Mouse (Mus musculus) lung, adult 2 months (tissue): ENCODE data around the gene E130114P18Rik. TPM values are rescaled to one million over a fixed set of nuclear protein-coding genes. Genes with fewer than 3 reads are reported as not detected.

Source experiments
- DNase-seq: peaks from one replicate; pipeline ENCODE4 v3.0.0; 2022
- H3K4me1 ChIP-seq: fragments of 200-500 bp; 2 replicates; pipeline ENCODE4 v1.6.1; 2011; ENCODE audit warnings: low read length; ENCODE audit not compliant: control insufficient read depth, insufficient read depth
- H3K4me3 ChIP-seq: fragments of 200-500 bp; replicated peaks from 2 replicates; pipeline ENCODE3; 2011; ENCODE audit warnings: low read depth, mild to moderate bottlenecking, control low read depth, low read length; ENCODE audit errors: extremely low read depth
- CTCF ChIP-seq: fragments of 200-500 bp; IDR thresholded peaks from 2 replicates; pipeline ENCODE4 v1.5.1; 2011; ENCODE audit warnings: mild to moderate bottlenecking, low read length, control low read depth; ENCODE audit not compliant: insufficient read depth
- POLR2A ChIP-seq: fragments of 200-500 bp; IDR thresholded peaks from 2 replicates; pipeline ENCODE4 v1.6.1; 2011; ENCODE audit warnings: low read depth, mild to moderate bottlenecking, control low read depth, low read length, borderline replicate concordance; ENCODE audit errors: extremely low read depth
- WGBS: fragments of 180-500 bp; shearing (Covaris S2); methylation state at CpG from one replicate; pipeline ENCODE4 v1.1.7; 2018; 5-methylcytosine and 5-hydroxymethylcytosine counted together
- polyA plus RNA-seq: library from polyadenylated mRNA; depleted of rRNA; stranded (reverse); fragments of >200 nt; gene quantifications from 2 replicates; pipeline ENCODE4 v1.2.3, GENCODE M21; 2012

The E130114P18Rik gene
- polyA plus RNA-seq, 1 experiment, result 0.17 TPM

DNA sequence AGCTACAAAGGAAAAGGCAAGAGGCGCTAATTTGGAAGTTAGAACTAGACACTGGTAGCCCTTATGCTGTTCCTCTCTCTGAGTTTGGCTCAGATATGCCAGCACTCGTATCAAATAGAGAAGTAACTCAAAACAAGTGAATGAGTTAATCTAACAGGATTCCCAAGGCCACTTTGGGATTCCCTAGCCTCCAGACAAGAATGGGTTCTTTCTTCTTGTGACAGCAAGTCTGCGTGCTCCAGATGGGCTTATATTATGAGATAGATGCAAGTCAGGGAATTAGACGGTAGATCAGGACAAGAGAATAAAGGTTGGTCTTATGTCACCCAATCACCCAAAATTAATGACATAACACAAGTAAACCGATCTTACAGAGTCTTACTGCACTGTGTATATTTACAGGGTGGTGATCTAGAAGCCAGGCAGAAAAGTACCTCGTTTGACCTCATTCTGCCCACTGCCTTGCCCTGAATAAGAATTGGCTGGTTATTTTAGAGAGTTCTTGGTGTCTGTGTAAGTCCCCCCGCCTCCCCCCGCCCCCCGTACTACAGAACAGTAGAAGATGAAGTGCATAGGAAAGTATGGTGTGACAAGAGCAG, 190.4 kb downstream of the E130114P18Rik start:
- no peaks in the 10 kb centered on the region for H3K4me1 ChIP-seq
- TF ChIP-seq CTCF (no peak), POLR2A (no peak)
- H3K4me3 ChIP-seq, result no peak overlapping the region
- 75% methylated on average over 9 of the region's 9 CpGs for WGBS
- no peak for DNase-seq

DNA sequence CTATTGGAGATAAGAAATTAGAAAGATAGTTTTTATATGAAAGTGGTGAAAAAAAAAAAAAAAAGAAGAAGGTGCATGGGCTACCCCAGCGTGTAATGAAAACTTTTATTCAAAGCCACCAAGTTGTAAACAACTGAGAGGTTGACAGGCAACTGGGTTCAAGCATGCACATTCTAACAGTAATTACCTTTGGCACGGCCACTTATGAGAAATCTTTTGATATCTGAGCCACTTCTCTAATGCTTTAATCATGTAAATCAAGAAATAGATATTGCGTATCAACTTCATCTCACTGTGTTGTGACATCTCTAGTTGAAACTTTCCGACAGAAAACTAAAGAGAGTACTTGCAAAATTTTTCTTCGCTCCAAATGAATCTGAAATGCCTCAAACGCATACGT, 192.7 kb downstream of the E130114P18Rik start:
- Histone ChIP-seq H3K4me1 (no peaks in the 10 kb centered on the region), H3K4me3 (no peak overlapping the region)
- 85% methylated on average over 7 of the region's 7 CpGs for WGBS
- no peak for TF ChIP-seq POLR2A
- TF ChIP-seq CTCF, result no peak
- DNase-seq, result no peak

DNA sequence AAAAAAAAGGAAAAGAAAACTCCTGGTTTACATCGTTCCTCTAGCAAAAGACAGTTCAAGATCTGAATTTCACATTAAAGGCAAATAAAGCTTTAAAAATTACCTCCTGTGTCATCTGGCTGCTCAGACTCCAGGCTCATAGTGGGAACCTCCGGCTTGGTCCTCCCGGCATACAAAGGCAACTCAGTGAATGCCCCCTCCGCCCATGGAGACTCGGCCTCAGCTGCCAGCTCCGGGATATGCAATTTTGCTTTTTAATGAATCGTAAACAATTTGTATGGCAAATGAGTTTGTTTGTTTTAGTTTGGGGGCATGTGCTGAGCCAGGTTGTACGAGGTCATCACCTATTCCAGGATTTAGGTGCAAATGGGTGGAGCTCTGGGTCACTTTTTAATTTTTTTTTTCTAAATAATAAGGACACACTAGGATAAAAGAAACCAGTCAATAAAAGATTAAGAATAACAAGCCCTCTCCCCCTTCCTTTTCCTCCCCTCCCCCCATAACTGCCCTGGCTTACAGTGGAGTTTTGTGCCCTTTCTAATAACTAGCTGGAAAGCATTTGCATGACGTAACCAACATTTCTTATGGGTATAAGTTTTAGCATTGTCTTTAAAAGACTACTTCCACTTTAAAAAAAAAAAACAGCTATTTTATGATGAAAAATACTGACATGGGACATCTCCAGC, 193.3 kb downstream of the E130114P18Rik start:
- no peak overlapping the region for H3K4me3 ChIP-seq
- DNase-seq, result no peak
- 69% methylated on average over 9 of the region's 9 CpGs for WGBS
- H3K4me1 ChIP-seq, result no peaks in the 10 kb centered on the region
- TF ChIP-seq POLR2A, result no peak
- no peak for TF ChIP-seq CTCF

DNA sequence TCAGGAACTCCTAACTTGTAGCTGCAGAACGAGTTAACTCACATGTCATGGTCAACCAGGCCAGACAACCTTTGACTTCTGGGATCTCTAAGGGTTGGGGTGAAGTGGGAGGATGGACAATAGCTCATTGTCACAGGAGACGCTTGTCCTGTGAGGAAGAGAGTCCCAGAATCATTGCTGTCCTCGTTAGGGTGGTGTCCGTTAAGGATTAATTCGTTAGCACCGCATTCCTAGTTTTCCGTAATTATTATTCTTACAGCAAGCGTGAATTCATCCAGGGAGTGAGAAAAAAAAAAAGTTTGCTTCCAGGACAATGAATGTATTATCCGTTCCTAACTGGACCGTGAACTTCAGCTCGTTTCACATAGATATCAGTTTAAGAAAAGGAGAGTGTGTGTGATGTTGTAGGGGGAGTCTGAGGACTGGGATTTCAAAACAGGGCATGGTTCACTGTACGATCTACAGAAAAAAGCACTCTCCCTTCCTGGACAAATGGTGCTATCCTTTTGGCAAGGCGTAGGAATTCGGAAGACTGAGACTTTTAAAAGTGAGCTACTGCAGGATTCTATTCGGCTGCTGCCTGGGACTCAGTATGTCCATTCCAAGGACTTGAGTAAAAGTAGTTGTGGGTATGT, 195.0 kb downstream of the E130114P18Rik start:
- TF ChIP-seq POLR2A (no peak), CTCF (no peak)
- no peak for DNase-seq
- H3K4me1 ChIP-seq, result no peaks in the 10 kb centered on the region
- WGBS, result 64% methylated on average over 15 of the region's 15 CpGs
- H3K4me3 ChIP-seq, result no peak overlapping the region

DNA sequence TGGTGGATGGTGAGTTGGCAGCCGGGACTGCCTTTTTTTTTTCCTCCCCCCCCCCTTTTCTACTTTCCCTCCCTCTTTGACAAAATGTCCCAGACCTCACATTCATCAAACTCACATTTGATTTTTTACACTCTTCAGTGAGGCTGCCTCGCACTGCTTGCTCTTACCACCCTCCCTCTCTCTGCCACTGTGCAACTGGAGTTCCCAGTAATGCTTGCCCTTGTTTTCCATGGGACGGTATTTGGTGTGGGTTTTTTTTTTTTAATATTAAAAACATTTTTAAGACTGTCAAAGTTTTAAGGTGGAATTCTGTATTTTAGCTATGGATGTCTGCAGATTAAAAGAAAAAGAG, 195.8 kb downstream of the E130114P18Rik start:
- TF ChIP-seq CTCF, result no peak
- TF ChIP-seq POLR2A, result no peak
- Histone ChIP-seq H3K4me3 (no peak overlapping the region), H3K4me1 (no peaks in the 10 kb centered on the region)
- DNase-seq, result no peak
- WGBS, result 56% methylated on average over 3 of the region's 3 CpGs

DNA sequence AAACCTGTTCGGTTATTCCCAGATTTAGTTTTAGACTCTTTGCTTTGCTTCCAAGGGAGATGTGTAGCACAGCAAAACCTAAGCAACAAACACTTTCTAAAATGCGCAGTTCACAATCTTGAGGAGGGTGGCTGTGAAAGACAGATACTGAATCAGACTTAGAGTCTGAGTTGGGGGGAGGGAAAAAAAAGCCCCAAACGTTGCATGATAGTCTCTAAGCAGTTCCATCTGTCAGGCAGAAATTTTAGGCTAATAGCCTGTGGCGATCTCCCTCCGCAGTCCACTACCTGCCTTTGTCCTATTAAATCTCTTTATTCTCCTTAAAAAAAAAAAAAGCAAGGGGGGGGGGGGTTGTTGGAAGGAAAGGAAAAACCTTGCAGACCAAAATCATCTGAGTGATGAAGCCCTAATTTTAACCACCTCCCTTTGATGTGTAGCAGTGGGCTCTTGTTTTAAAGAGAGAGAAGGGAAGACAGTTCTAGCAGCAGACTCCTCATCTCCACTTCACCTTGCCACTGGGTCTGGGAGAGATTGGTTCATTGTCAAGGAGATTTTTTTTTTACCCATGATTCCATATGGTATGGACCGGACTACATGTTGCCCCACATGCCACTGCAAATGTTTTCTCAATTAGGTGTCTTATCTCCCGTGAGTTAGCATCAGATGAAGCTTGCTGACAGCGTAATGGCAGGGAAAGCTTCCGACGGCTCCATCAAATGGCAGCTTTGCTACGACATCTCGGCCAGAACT, 196.4 kb downstream of the E130114P18Rik start:
- no peaks in the 10 kb centered on the region for H3K4me1 ChIP-seq
- TF ChIP-seq POLR2A (no peak), CTCF (no peak)
- no peak overlapping the region for H3K4me3 ChIP-seq
- no peak for DNase-seq
- 63% methylated on average over 12 of the region's 12 CpGs for WGBS

DNA sequence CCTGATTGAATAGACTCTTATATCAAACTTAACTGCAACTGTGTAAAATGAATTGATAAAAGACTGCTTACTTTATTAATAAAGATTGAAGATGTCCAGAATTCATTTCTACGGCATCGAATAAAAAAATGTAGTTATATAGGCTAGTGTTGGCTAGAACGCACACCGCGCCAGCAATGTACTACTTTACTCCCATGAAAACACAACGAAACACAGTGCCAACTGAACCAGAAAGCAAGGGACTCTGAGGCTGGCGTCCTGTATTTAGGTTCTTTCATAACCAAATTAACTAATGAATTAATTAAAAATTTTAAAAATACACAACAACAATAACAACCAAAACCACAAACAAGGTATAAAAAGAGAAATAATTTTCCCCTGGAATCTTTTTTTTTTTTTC, 197.0 kb downstream of the E130114P18Rik start:
- WGBS, result 96% methylated on average over 7 of the region's 7 CpGs
- DNase-seq, result no peak
- TF ChIP-seq POLR2A (no peak), CTCF (no peak)
- H3K4me1 ChIP-seq, result no peaks in the 10 kb centered on the region
- no peak overlapping the region for H3K4me3 ChIP-seq

DNA sequence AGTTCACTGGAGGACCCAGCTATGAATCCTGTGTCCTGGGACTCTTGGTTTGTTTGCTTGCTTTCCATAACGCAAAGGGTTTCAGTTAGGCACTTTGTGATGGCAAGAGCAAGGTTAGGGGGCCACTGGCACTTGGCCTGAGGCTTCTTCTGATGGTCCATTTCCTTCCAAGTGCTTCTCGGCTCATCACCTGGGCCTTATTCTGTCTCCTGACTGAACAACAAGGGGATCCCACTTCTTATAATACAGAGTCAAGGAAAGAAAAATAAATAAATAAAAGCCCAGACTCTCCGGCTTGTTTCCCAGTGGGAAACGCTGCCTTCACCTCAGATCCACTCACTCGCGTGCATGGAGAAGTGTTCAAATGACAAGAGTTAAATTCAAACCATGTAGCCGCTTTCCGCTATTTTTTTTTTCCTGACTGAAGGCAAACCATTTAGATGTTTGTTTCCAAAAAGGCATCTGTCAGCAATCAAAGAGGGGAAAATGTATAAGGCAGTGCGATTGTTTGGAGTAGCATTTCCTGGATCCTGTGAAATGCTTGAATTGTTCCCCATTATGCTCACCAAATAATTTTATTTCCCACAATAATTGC, 199.2 kb downstream of the E130114P18Rik start:
- no peak for DNase-seq
- WGBS, result 82% methylated on average over 9 of the region's 9 CpGs
- no peak overlapping the region for H3K4me3 ChIP-seq
- no peaks in the 10 kb centered on the region for H3K4me1 ChIP-seq
- TF ChIP-seq POLR2A, result no peak
- no peak for TF ChIP-seq CTCF

DNA sequence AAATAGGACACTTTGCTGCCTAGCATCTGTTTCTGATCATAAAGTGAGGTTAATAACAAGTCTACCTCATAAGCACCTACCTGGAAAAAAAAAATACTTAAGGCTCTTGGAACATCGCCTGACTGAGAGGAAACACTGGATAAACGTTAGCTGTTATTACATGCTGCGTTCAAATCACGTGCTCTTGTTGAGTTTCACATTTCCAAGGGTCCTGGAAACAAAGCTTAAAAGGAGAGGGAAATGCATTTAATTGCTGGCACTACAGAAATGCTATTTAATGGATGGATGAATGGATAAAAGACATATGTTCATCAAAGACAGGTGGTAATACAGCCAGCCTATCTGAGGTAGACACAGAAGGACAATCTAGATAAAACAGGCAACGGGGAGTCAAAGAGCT, 200.4 kb downstream of the E130114P18Rik start:
- no peak for DNase-seq
- no peak for TF ChIP-seq CTCF
- TF ChIP-seq POLR2A, result no peak
- Histone ChIP-seq H3K4me3 (no peak overlapping the region), H3K4me1 (no peaks in the 10 kb centered on the region)
- WGBS, result 62% methylated on average over 5 of the region's 5 CpGs
